Mouse (Mus musculus) heart, embryonic 16.5 days (tissue): ENCODE measurements around the gene Jmjd8. TPM values are rescaled to one million over a fixed set of nuclear protein-coding genes. Genes with fewer than 3 reads are reported as not detected.
"Not testable (repeated sequence)": the region's sequence is repeated elsewhere in the genome, so short reads cannot be mapped to it uniquely, and the experiment has no call there.

ENCODE experiments used
- ATAC-seq: fragments of 200-750 bp; cut with Nextera tagmentation; replicated peaks from 2 replicates; pipeline ENCODE4 v1.8.0; 2017; ENCODE audit warnings: moderate number of reproducible peaks; ENCODE audit not compliant: insufficient read depth, low FRiP score; ENCODE audit errors: extremely low read depth
- H3K27ac ChIP-seq: fragments of 300-500 bp; sonication (generic); 2 replicates; pipeline ENCODE4 v1.5.1; 2014; ENCODE audit warnings: mild to moderate bottlenecking, low read length, control low read depth, moderate library complexity
- H3K27me3 ChIP-seq: fragments of 300-500 bp; sonication (generic); 2 replicates; pipeline ENCODE4 v1.6.1; 2014; ENCODE audit warnings: low read length, mixed read lengths; ENCODE audit not compliant: control insufficient read depth, insufficient read depth
- H3K36me3 ChIP-seq: fragments of 300-500 bp; sonication (generic); 2 replicates; pipeline ENCODE4 v1.6.1; 2014; ENCODE audit not compliant: control insufficient read depth, insufficient read depth
- H3K4me1 ChIP-seq: fragments of 300-500 bp; sonication (generic); 2 replicates; pipeline ENCODE4 v1.6.1; 2014; ENCODE audit warnings: low read length, mixed read lengths; ENCODE audit not compliant: control insufficient read depth, insufficient read depth
- H3K4me2 ChIP-seq: fragments of 300-500 bp; sonication (generic); 2 replicates; pipeline ENCODE4 v1.6.1; 2014; ENCODE audit warnings: low read depth, mild to moderate bottlenecking, control low read depth, low read length
- H3K4me3 ChIP-seq: fragments of 300-500 bp; sonication (generic); 2 replicates; pipeline ENCODE4 v1.5.1; 2014; ENCODE audit warnings: mild to moderate bottlenecking, control low read depth, low read length
- H3K9ac ChIP-seq: fragments of 300-500 bp; sonication (generic); 2 replicates; pipeline ENCODE4 v1.6.1; 2014; ENCODE audit warnings: low read length, control low read depth
- H3K9me3 ChIP-seq: fragments of 300-500 bp; sonication (generic); replicated peaks from 2 replicates; pipeline ENCODE4 v1.6.1; 2016; ENCODE audit warnings: low read length; ENCODE audit not compliant: control insufficient read depth
- WGBS: fragments of 180-500 bp; shearing (Covaris S2); extraction: QIAGEN DNeasy Blood & Tissue Kit; methylation state at CpG from one replicate; pipeline ENCODE4 v1.1.7; 2014; 5-methylcytosine and 5-hydroxymethylcytosine counted together
- polyA plus RNA-seq: library from polyadenylated mRNA; unstranded; fragments of >200 nt; fragmentation: Nextera tagmentation; extraction: Ambion mirVana; gene quantifications from 2 replicates; pipeline ENCODE4 v1.2.1, GENCODE M21; 2015

The Jmjd8 gene
- polyA plus RNA-seq, 1 experiment from 2014 or later = 35.0 TPM

DNA sequence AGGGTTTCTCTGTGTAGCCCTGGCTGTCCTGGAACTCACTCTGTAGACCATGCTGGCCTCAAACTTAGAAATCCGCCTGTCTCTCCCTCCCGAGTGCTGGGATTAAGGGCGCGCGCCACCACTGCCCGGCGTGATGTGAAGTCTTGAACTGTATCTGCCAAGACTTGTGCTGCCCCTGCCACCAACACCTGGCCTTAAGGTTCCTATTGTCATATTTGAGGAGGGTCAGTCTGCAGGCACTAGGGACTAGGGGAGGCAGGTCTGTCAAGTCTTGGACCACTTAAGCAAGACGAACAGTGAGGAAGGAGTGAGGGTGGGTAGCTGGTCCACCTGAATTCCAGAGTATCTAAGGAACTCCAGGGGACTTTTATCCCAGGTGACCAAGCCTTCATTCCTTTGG is 40.8 kb downstream of the Jmjd8 start:
- WGBS = 87% methylated on average over 8 of the region's 8 CpGs

DNA sequence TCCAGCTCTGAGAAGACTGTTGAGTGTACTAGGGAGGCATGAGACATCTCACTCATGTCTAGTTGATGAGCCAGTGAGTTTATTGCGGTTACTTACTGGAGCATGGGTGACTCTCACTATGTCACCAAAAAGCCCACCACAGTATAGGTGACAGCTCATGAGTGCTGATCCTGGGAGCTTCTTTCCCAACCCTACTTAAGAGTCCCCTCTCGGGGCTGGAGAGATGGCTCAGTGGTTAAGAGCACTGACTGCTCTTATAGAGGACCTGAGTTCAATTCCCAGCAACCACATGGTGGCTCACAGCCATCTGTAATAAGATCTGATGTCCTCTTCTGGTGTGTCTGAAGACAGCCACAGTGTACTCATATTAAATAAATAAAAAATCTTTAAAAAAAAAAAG is 41.3 kb downstream of the Jmjd8 start:
- no peaks in the 10 kb centered on the region for H3K9me3 ChIP-seq
- peaks cover 21% of the 10 kb centered on the region for H3K4me1 ChIP-seq
- H3K27me3 ChIP-seq = no peaks in the 10 kb centered on the region
- no peak overlapping the region for H3K4me3 ChIP-seq
- no peaks in the 10 kb centered on the region for H3K36me3 ChIP-seq
- ATAC-seq = no peak
- H3K9ac ChIP-seq = no peak overlapping the region
- no peak overlapping the region for H3K4me2 ChIP-seq
- WGBS = 85% methylated on average over 2 of the region's 2 CpGs
- H3K27ac ChIP-seq = no peak overlapping the region

More for the DNA sequence above, 40.8 kb downstream of the Jmjd8 start:
- peaks cover 21% of the 10 kb centered on the region for H3K4me1 ChIP-seq
- H3K27ac ChIP-seq = no peak overlapping the region
- no peak overlapping the region for H3K9ac ChIP-seq
- no peak overlapping the region for H3K4me3 ChIP-seq
- H3K36me3 ChIP-seq = no peaks in the 10 kb centered on the region
- ATAC-seq = no peak
- H3K27me3 ChIP-seq = no peaks in the 10 kb centered on the region
- no peak overlapping the region for H3K4me2 ChIP-seq
- H3K9me3 ChIP-seq = no peaks in the 10 kb centered on the region

DNA sequence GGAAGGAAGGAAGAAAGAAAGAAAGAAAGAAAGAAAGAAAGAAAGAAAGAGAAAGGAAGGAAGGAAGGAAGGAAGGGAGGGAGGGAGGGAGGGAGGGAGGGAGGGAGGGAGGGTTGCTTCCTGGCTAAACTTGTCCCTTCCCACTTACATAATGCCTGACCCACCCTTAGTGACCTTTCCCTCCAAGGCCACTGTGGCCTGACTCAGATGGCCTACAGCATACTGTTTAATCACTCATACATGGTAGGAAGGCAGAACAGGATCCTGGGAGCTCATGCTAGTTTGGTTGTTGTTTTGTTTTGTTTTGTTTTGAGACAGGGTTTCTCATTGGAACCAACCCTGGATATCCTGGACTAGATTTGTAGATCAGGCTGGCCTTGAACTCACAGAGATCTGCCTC is 42.9 kb downstream of the Jmjd8 start:
- not testable (repeated sequence) for H3K9me3 ChIP-seq, ATAC-seq, H3K4me2 ChIP-seq, H3K4me3 ChIP-seq, H3K36me3 ChIP-seq, H3K27me3 ChIP-seq, H3K27ac ChIP-seq, H3K9ac ChIP-seq
- H3K4me1 ChIP-seq = peaks cover 25% of the 10 kb centered on the region

DNA sequence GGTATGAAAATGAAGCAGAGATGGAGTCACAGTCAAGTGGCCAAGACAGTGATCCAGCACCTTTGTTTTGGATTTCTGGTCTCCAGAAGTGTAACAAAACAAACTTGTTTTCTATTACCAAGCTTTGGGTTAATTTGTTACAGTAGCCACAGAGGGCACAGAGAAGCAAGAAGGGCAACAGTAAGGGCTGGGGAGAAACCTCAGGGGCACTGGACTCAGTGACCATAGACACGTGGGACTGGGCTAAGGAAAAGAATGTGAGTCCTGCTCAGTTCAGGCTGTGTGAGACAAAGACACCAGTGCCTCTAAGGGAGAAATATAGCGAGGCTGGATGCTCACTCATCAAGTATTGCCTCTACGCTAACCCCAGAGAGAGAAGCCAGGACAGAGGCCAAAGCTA is 44.0 kb downstream of the Jmjd8 start:
- WGBS = 80% methylated on average over 3 of the region's 3 CpGs
- no peak overlapping the region for H3K4me2 ChIP-seq
- H3K27ac ChIP-seq = no peak overlapping the region
- peaks cover 24% of the 10 kb centered on the region for H3K4me1 ChIP-seq
- no peaks in the 10 kb centered on the region for H3K27me3 ChIP-seq
- H3K4me3 ChIP-seq = no peak overlapping the region
- no peaks in the 10 kb centered on the region for H3K9me3 ChIP-seq
- no peak for ATAC-seq
- no peak overlapping the region for H3K9ac ChIP-seq
- H3K36me3 ChIP-seq = no peaks in the 10 kb centered on the region

DNA sequence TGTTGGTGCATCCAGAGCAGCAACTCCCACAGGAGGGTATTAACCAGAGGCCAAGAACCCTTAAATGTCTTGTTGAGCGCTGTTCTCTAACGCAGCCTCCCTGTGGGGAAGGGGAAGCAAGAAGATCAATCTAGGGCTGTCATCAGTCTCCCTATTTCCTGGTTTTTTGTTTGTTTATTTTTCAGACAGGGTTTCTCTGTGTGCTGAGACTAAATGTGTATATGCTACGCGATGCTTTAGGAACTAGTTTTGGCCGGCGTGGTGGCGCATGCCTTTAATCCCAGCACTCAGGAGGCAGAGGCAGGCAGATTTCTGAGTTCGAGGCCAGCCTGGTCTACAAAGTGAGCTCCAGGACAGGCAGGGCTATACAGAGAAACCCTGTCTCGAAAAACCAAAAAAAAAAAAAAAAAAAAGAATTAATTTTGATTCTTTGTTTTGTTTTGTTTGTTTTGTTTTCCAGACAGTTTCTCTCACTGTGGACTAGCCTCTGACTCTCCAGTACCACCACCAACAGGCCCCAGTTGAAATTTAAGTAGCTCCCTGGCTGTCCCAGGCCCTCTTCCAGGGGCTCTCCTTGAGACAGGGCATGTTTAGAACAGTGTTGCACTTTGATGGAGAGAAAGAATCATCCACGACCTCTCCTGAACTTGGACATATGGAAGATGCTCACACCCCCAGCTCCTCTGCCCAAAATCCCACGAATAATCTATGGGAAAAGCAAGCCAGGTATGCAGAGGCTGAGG is 44.9 kb downstream of the Jmjd8 start:
- no peak for ATAC-seq
- Histone ChIP-seq H3K9me3 (no peaks in the 10 kb centered on the region), H3K4me3 (peak overlapping the region; percentile 80; the same call in 1 of the 2 replicates), H3K27me3 (no peaks in the 10 kb centered on the region), H3K36me3 (no peaks in the 10 kb centered on the region), H3K4me1 (peaks cover 24% of the 10 kb centered on the region), H3K27ac (no peak overlapping the region; the same call in 1 of the 2 replicates), H3K9ac (no peak overlapping the region), H3K4me2 (peak overlapping the region; percentile 76)
- WGBS = 69% methylated on average over 10 of the region's 11 CpGs

DNA sequence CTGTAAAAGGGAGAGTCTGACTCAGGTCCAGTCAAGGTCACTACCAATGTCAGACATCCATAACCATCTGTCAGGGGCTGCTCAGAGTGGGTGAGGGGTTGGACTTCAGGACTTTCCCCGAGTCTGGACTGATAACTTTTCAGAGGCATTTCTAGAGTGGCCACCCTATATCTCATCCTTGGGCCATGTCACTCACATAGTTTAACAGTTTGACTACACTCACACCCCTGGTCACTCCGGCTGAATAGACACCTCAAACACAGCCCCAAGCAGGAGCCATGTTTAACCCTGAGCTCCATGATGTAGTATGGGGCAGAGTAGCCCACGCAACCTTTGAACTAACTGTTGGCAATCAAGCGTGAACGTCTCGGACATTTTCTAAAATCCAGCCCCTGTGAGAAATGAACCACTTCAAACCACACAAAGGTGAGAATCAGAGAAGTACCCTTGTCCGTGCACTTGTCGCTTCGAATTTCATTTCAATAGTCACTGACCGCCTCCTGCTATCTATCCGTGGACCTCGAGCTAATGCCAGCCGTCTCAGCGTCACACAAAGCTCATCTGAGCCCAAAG is 45.6 kb downstream of the Jmjd8 start:
- H3K9ac ChIP-seq = peak overlapping the region; percentile 73
- 11% methylated on average over 14 of the region's 14 CpGs for WGBS
- ATAC-seq = no peak
- peak overlapping the region; percentile 89 for H3K27ac ChIP-seq
- H3K4me1 ChIP-seq = peaks cover 19% of the 10 kb centered on the region
- H3K27me3 ChIP-seq = no peaks in the 10 kb centered on the region
- H3K4me3 ChIP-seq = peak overlapping the region; percentile 80
- no peaks in the 10 kb centered on the region for H3K36me3 ChIP-seq
- peak overlapping the region; percentile 76 for H3K4me2 ChIP-seq
- no peaks in the 10 kb centered on the region for H3K9me3 ChIP-seq

DNA sequence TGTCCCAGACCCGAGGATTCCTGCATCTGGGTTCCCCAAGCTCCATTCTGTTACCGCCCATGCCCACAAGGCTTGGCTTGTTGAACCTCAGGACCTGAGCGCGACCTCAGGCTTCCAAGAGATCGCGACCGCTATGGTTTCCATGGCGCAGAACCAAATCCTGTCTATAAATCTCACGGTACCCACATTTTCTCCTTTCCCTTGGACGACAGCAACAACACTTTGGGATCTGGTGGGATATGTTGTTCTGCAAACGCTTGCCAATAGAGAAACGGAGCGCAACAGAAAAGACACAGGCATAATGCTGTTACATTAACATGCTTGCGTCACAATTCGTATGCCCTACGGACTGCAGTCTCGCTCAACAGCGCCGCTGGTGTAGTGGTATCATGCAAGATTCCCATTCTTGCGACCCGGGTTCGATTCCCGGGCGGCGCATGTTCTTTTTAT is 46.1 kb downstream of the Jmjd8 start, which contains the start of gene Mettl26:
Gene Mettl26 (plus strand): TSS at position 354 of the 450 bp plus-strand sequence.
- peak within 1 kb of the TSS; percentile 76 for H3K4me2 ChIP-seq
- H3K9ac ChIP-seq = peak within 1 kb of the TSS; percentile 81
- peak within 1 kb of the TSS; percentile 89 for H3K27ac ChIP-seq
- H3K36me3 ChIP-seq = no peaks in the 10 kb centered on the region
- H3K4me3 ChIP-seq = peak within 1 kb of the TSS; percentile 80
- H3K9me3 ChIP-seq = no peaks in the 10 kb centered on the region
- whole genome bisulfite sequencing = under 1% methylated on average over 25 of the region's 25 CpGs
- ATAC-seq = peak; percentile 76
- H3K4me1 ChIP-seq = peaks cover 19% of the 10 kb centered on the region
- H3K27me3 ChIP-seq = no peaks in the 10 kb centered on the region

DNA sequence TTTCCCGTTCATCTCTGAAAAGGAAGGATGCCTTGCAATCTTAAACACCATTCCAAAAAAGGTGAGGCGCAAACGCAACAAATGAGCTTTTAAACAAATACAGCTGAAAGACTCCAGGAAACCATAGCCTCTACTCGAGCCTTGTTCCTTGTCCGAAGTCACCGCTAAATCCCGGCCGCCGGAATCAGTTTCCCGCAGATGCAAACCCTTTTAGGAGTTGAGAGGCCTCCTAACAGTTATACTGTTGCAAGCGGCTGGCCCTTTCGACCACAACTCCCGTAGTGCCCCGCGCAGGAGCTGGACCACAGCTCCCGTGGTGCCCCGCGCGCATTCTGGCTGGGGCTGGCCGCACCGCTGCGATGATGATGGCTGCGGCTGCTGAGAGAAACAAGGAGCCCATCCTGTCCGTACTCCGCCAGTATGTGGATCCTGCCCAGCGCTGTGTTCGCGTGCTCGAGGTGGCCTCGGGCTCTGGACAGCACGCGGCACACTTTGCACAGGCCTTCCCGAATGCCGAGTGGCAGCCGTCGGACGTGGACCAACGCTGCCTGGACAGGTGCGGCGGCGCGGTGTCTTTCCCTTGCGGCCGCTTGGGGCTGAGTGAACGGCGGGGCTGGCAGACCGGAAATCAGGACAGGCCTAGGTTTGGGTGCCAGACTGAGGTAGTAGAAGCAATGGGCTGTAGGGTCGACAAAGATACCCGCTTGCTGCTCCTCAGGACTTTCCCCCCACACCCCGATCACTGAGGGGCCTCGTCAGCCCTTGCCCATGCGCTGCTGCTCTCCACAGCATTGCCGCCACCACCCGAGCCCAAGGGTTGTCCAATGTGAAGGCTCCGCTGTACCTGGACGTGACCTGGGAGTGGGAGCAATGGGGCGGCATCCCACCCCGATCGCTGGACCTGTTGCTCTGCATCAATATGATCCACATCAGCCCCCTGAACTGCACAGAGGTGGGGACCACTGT is 46.8 kb downstream of the Jmjd8 start:
- ATAC-seq = peak; percentile 92
- under 1% methylated on average over 59 of the region's 59 CpGs for WGBS
- H3K27me3 ChIP-seq = no peaks in the 10 kb centered on the region
- peak overlapping the region; percentile 80 for H3K4me3 ChIP-seq
- peak overlapping the region; percentile 76 for H3K4me2 ChIP-seq
- peak overlapping the region; percentile 81 for H3K9ac ChIP-seq
- peak overlapping the region; percentile 89 for H3K27ac ChIP-seq
- H3K9me3 ChIP-seq = no peaks in the 10 kb centered on the region
- no peaks in the 10 kb centered on the region for H3K36me3 ChIP-seq
- H3K4me1 ChIP-seq = peaks cover 19% of the 10 kb centered on the region
